Mouse (Mus musculus): Measurements from ENCODE around the gene Ahnak2. TPM values are rescaled to one million over a fixed set of nuclear protein-coding genes. Genes with fewer than 3 reads are reported as not detected.

Ahnak2 gene
- total and polyA plus RNA-seq, 3 experiments: 2.6 to 11.4 TPM; not detected in 1

DNA sequence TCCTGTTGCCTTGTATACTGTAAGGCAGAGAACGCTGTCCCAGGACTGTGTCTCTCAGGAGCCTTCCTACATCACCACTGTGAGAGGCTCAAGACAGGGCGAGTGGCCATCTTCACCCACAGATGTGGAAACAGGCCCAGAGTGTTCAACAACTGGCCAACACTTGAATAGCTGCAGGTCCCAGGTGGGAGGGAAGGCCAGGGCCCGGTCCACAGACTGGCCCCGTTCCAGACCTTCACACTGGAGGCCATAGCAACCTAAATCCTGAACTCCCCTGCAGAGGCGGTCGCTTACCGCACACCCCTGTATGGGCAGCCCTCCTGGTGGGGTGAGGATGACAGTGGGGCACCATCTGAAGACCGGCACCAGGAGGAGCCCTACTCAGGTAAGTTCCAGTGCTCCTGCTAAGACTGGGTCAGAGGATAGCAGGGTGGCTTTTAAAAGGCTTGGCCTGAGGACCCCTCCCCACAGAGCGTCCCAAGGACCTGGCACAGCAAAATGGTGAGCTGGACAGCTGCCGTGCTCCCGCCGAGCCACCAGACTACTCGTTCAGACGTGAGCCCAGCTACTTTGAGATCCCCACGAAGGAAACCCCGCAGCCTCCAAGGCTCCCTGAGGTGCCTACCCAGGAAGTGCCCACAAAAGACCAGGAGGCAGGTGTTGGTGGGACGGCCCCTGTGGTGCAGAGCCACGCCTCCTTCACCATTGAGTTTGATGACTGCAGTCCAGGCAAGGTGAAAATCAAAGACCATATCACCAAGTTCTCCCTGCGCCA lies 67.4 kb downstream of the Ahnak2 start:
- Histone ChIP-seq H3K79me2 (ENCODE audit: control insufficient read depth, insufficient read depth, low read length, poor library complexity) (no peaks in the 10 kb centered on the region), H3K27ac (ENCODE audit: control insufficient read depth, low read depth, low read length) (no peak overlapping the region), H3K27me3 (ENCODE audit: control insufficient read depth in 1 of 2, insufficient read depth in 2 of 2, low read length in 2 of 2) (no peaks in the 10 kb centered on the region), H3K4me1 (ENCODE audit: control insufficient read depth in 1 of 2, insufficient read depth in 2 of 2, low read length in 2 of 2) (no peaks in the 10 kb centered on the region), H3K36me3 (ENCODE audit: control insufficient read depth in 1 of 2, insufficient read depth in 2 of 2, low read length in 2 of 2) (no peaks in the 10 kb centered on the region), H3K4me3 (ENCODE audit: control insufficient read depth in 1 of 2, insufficient read depth in 1 of 2, low read depth in 2 of 2, low read length in 2 of 2) (no peak overlapping the region), H3K9ac (ENCODE audit: control insufficient read depth, low read depth, low read length, poor library complexity, severe bottlenecking) (no peak overlapping the region), H3K9me3 (replicated peaks; ENCODE audit: insufficient read depth, low read length) (no peaks in the 10 kb centered on the region)
- no peak for DNase-seq (ENCODE audit: low read depth, low spot score)
- no peak for TF ChIP-seq E2F4 (IDR thresholded peaks at IDR 0.05; ENCODE audit: borderline replicate concordance, low read depth, low read length)
- TF ChIP-seq POLR2A (IDR thresholded peaks at IDR 0.05; ENCODE audit: control insufficient read depth in 1 of 2, insufficient read depth in 1 of 2, low read depth in 1 of 2, low read length in 2 of 2, poor library complexity in 1 of 2): no peak

GRCm38 (mm10) chr12:112734108-112734820 lies 68.2 kb downstream of the Ahnak2 start:
- H3K36me3 ChIP-seq (ENCODE audit: control insufficient read depth in 1 of 2, insufficient read depth in 2 of 2, low read length in 2 of 2): no peaks in the 10 kb centered on the region
- no peaks in the 10 kb centered on the region for H3K79me2 ChIP-seq (ENCODE audit: control insufficient read depth, insufficient read depth, low read length, poor library complexity)
- no peak overlapping the region for H3K4me3 ChIP-seq (ENCODE audit: control insufficient read depth in 1 of 2, insufficient read depth in 1 of 2, low read depth in 2 of 2, low read length in 2 of 2)
- H3K9ac ChIP-seq (ENCODE audit: control insufficient read depth, low read depth, low read length, poor library complexity, severe bottlenecking): no peak overlapping the region
- no peaks in the 10 kb centered on the region for H3K9me3 ChIP-seq (replicated peaks; ENCODE audit: insufficient read depth, low read length)
- no peaks in the 10 kb centered on the region for H3K27me3 ChIP-seq (ENCODE audit: control insufficient read depth in 1 of 2, insufficient read depth in 2 of 2, low read length in 2 of 2)
- no peak for TF ChIP-seq MYB (IDR thresholded peaks at IDR 0.05; ENCODE audit: low read depth, low read length)
- no peak for TF ChIP-seq NRF1 (IDR thresholded peaks at IDR 0.05; ENCODE audit: insufficient read depth, low read depth, low read length, poor library complexity, severe bottlenecking)
- no peak for TF ChIP-seq MYC (IDR thresholded peaks at IDR 0.05; ENCODE audit: low read depth, low read length)
- TF ChIP-seq KAT2A (conservative IDR thresholded peaks at IDR 0.05; ENCODE audit: low read depth, low read length): no peak
- TF ChIP-seq UBTF (IDR thresholded peaks at IDR 0.05; ENCODE audit: borderline replicate concordance, insufficient read depth, low read depth, low read length): no peak
- TF ChIP-seq TCF12 (IDR thresholded peaks at IDR 0.05; ENCODE audit: low read depth, low read length): no peak
- no peak for TF ChIP-seq RAD21 (IDR thresholded peaks at IDR 0.05; ENCODE audit: low read depth, low read length)
- TF ChIP-seq SMC3 (IDR thresholded peaks at IDR 0.05; ENCODE audit: low read depth, low read length): no peak
- no peak for TF ChIP-seq JUND (IDR thresholded peaks at IDR 0.05; ENCODE audit: low read depth, low read length)
- no peak overlapping the region for H3K27ac ChIP-seq (ENCODE audit: control insufficient read depth, low read depth, low read length)
- no peak for DNase-seq (ENCODE audit: low read depth, low spot score)
- no peaks in the 10 kb centered on the region for H3K4me1 ChIP-seq (ENCODE audit: control insufficient read depth in 1 of 2, insufficient read depth in 2 of 2, low read length in 2 of 2)

- no peaks in the 10 kb centered on the region for H3K27me3 ChIP-seq (ENCODE audit: control insufficient read depth in 1 of 2, insufficient read depth in 2 of 2, low read length in 2 of 2)
- no peak for TF ChIP-seq MAZ (IDR thresholded peaks at IDR 0.05; ENCODE audit: low read depth, low read length)
- TF ChIP-seq TCF12 (IDR thresholded peaks at IDR 0.05; ENCODE audit: low read depth, low read length): no peak
- TF ChIP-seq MAFK (IDR thresholded peaks at IDR 0.05; ENCODE audit: borderline replicate concordance, low read depth, low read length): no peak
- no peak for TF ChIP-seq EP300 (IDR thresholded peaks at IDR 0.05; ENCODE audit: low read depth in 1 of 2, low read length in 2 of 2)
- no peak for TF ChIP-seq RAD21 (IDR thresholded peaks at IDR 0.05; ENCODE audit: low read depth, low read length)
- no peak overlapping the region for H3K9ac ChIP-seq (ENCODE audit: control insufficient read depth, low read depth, low read length, poor library complexity, severe bottlenecking)
- H3K27ac ChIP-seq (ENCODE audit: control insufficient read depth, low read depth, low read length): no peak overlapping the region
- H3K79me2 ChIP-seq (ENCODE audit: control insufficient read depth, insufficient read depth, low read length, poor library complexity): no peaks in the 10 kb centered on the region
- H3K36me3 ChIP-seq (ENCODE audit: control insufficient read depth in 1 of 2, insufficient read depth in 2 of 2, low read length in 2 of 2): no peaks in the 10 kb centered on the region
- no peaks in the 10 kb centered on the region for H3K4me1 ChIP-seq (ENCODE audit: control insufficient read depth in 1 of 2, insufficient read depth in 2 of 2, low read length in 2 of 2)
- DNase-seq (ENCODE audit: low read depth, low spot score): no peak
- H3K4me3 ChIP-seq (ENCODE audit: control insufficient read depth in 1 of 2, insufficient read depth in 1 of 2, low read depth in 2 of 2, low read length in 2 of 2): no peak overlapping the region
- no peaks in the 10 kb centered on the region for H3K9me3 ChIP-seq (replicated peaks; ENCODE audit: insufficient read depth, low read length)
Observed at GRCm38 (mm10) chr12:112732591-112732990, 69.9 kb downstream of the Ahnak2 start.

Measured in MEL (cell line).